Mouse (Mus musculus) urinary bladder, postnatal 25 days (tissue): Measurements from ENCODE around the gene Bcdin3d.
A peak's percentile ranks its signal among the peaks of the same experiment; 100 is the strongest.
"Not testable (repeated sequence)": the region's sequence is repeated elsewhere in the genome, so short reads cannot be mapped to it uniquely, and the experiment has no call there.

ENCODE experiments used
- DNase-seq: peaks from one replicate; pipeline ENCODE4 v3.0.0; 2022; ENCODE audit warnings: low spot score

Gene Bcdin3d

GRCm38 (mm10) chr15:99472972-99473371, 1.6 kb downstream of the Bcdin3d start:
- DNase-seq = no peak

- DNase-seq = no peak
Measured at GRCm38 (mm10) chr15:99471677-99472063, 2.9 kb downstream of the Bcdin3d start.

GRCm38 (mm10) chr15:99470971-99471676, 3.4 kb downstream of the Bcdin3d start:
- DNase-seq = no peak

- DNase-seq = no peak
Measured at GRCm38 (mm10) chr15:99470224-99470761, 4.2 kb downstream of the Bcdin3d start.

- no peak for DNase-seq
Measured at GRCm38 (mm10) chr15:99469736-99470135, 4.8 kb downstream of the Bcdin3d start.

GRCm38 (mm10) chr15:99469067-99469466, 5.5 kb downstream of the Bcdin3d start:
- DNase-seq = peak; percentile 78

GRCm38 (mm10) chr15:99463194-99463593, 11.3 kb downstream of the Bcdin3d start:
- no peak for DNase-seq

- DNase-seq = peak; percentile 87
Measured at GRCm38 (mm10) chr15:99457606-99458401, 16.7 kb downstream of the Bcdin3d start, which contains the start of gene Nckap5l. TSS of gene Nckap5l (minus strand) at chr15:99457748.

GRCm38 (mm10) chr15:99456963-99457605, 17.4 kb downstream of the Bcdin3d start:
- DNase-seq = no peak

GRCm38 (mm10) chr15:99456338-99456962, 18.1 kb downstream of the Bcdin3d start:
- no peak for DNase-seq

- no peak for DNase-seq
Measured at GRCm38 (mm10) chr15:99455415-99455814, 19.1 kb downstream of the Bcdin3d start.

- no peak for DNase-seq
Measured at GRCm38 (mm10) chr15:99454585-99455279, 19.8 kb downstream of the Bcdin3d start.

GRCm38 (mm10) chr15:99453153-99453900, 21.2 kb downstream of the Bcdin3d start:
- DNase-seq = no peak

- no peak for DNase-seq
Measured at GRCm38 (mm10) chr15:99449751-99450280, 24.7 kb downstream of the Bcdin3d start.

GRCm38 (mm10) chr15:99449131-99449750, 25.3 kb downstream of the Bcdin3d start:
- DNase-seq = no peak

GRCm38 (mm10) chr15:99446136-99446535, 28.4 kb downstream of the Bcdin3d start:
- DNase-seq = not testable (repeated sequence)

GRCm38 (mm10) chr15:99445567-99445966, 29.0 kb downstream of the Bcdin3d start:
- no peak for DNase-seq

- DNase-seq = no peak
Measured at GRCm38 (mm10) chr15:99442358-99442757, 32.2 kb downstream of the Bcdin3d start.

GRCm38 (mm10) chr15:99440816-99441457, 33.6 kb downstream of the Bcdin3d start:
- no peak for DNase-seq
